Mouse (Mus musculus) layer of hippocampus, postnatal 10 days (tissue): ENCODE results near the gene Col19a1. TPM values are rescaled to one million over a fixed set of nuclear protein-coding genes. Genes with fewer than 3 reads are reported as not detected.

ENCODE experiments used
- DNase-seq, 2 experiments: peaks; one replicate each; pipeline ENCODE4 v3.0.0; 2021; ENCODE audit warnings: low spot score in 2 of 2
- total RNA-seq, 2 experiments: library from RNA; stranded (reverse); gene quantifications; 2 replicates each; pipeline ENCODE4 v1.2.3; 2021

The Col19a1 gene
- total RNA-seq, 2 experiments from 2014 or later, result 29.1 to 30.1 TPM

GRCm38 (mm10) chr1:24316961-24317589, 270.2 kb downstream of the Col19a1 start:
- DNase-seq, result no peak

GRCm38 (mm10) chr1:24316490-24316889, 270.8 kb downstream of the Col19a1 start:
- DNase-seq, result no peak

DNA sequence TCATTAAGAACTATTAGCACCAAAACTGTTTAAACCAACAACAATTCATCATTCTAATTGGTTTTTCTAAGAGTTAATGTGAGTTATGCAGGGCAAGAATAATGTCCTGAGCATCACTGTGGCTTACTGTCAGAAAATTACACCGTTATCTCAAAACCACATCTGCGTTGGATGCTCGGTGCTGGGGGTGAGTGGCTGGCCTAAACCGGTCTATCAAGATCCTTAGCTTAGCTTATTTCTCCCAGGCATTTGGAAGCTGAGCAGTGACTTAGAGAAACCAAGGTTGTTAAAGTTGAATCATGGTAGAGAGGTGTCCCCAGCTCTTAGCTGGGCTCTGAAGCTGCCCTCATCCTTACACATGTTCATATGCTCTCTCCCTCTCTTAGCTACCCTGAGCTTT, 276.4 kb downstream of the Col19a1 start:
- DNase-seq, result no peak

GRCm38 (mm10) chr1:24310193-24310592, 277.1 kb downstream of the Col19a1 start:
- DNase-seq, result no peak

GRCm38 (mm10) chr1:24303077-24303476, 284.2 kb downstream of the Col19a1 start:
- DNase-seq, result no peak

DNA sequence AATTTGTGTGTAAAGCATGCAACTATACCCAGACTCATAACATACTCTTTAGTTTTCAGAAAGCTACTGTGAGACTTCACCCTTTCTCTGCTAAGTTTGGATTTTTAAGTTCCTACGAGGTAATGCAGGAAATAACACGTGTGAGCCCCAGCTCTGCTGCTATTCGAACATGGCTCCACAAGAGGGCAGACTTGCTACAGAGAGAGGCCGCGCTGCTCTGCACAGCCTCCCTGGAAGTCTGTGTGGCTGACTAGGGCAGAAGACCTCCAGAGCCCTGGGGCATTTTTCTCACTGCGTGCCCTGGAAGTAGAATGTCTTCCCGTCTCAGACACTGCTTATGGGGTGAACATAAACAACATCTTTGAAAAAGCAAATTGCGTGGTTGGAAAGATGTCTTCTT, 284.6 kb downstream of the Col19a1 start:
- peak; percentile 74 to 78 for DNase-seq

GRCm38 (mm10) chr1:24300700-24301099, 286.6 kb downstream of the Col19a1 start:
- DNase-seq, result no peak

- no peak for DNase-seq
Observed at GRCm38 (mm10) chr1:24294979-24295942, 292.0 kb downstream of the Col19a1 start.

- DNase-seq, result no peak
Observed at GRCm38 (mm10) chr1:24292515-24292914, 294.8 kb downstream of the Col19a1 start.

GRCm38 (mm10) chr1:24286360-24286759, 300.9 kb downstream of the Col19a1 start:
- no peak for DNase-seq

GRCm38 (mm10) chr1:24267022-24267421, 320.2 kb downstream of the Col19a1 start:
- DNase-seq, result no peak

DNA sequence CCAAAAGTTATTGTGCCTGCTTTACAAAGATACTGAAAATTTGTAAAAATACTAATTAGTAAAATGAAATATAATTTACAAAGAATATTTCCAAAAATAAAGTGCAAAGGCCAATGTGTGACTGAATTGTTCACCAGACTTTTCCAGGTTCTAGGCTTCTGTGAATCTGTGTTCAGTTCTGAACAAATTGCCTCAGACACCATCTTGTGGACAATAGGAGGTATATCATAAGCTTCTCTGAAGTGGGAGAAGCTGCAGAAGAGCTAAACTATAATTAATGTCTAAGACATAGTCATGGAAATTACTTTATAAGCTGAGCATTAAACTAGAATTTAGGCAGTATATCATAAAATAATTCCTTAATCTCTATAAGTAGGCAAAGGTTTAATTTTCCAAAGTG, 326.1 kb downstream of the Col19a1 start:
- no peak for DNase-seq

GRCm38 (mm10) chr1:24259419-24259818, 327.9 kb downstream of the Col19a1 start:
- no peak for DNase-seq

GRCm38 (mm10) chr1:24257961-24258360, 329.3 kb downstream of the Col19a1 start:
- no peak for DNase-seq

GRCm38 (mm10) chr1:24249105-24249664, 338.1 kb downstream of the Col19a1 start:
- DNase-seq, result peak in 1 of 2 experiments; percentile 53

GRCm38 (mm10) chr1:24248294-24249104, 338.8 kb downstream of the Col19a1 start:
- DNase-seq, result no peak

- no peak for DNase-seq
Observed at GRCm38 (mm10) chr1:24245700-24246375, 341.4 kb downstream of the Col19a1 start.

DNA sequence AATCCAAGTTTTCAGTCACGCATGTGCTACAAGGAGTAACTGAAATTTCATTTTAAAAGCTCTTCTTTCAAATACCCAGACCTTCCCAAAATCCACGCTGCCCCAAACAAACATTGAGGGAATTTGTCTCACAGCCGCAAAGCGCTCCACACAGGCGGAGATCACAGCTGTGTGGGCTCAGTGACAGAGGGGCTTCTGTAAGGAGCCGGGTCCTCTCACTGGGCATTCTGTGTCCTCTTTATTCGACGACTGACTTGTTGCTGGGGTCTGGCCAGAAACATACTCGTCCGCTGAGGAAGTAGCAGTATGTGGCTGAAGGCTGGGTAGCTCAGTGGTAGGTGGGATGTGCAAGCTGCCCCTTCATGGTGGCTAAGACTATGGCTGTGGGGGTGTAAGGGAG, 342.3 kb downstream of the Col19a1 start:
- no peak for DNase-seq

- DNase-seq, result no peak
Observed at GRCm38 (mm10) chr1:24240039-24240691, 347.1 kb downstream of the Col19a1 start.

GRCm38 (mm10) chr1:24236330-24236729, 350.9 kb downstream of the Col19a1 start:
- no peak for DNase-seq
